Mouse (Mus musculus) megakaryocyte-erythroid progenitor cell, adult 5-6 weeks (primary cell): ENCODE data around the gene Svip. TPM values are rescaled to one million over a fixed set of nuclear protein-coding genes. Genes with fewer than 3 reads are reported as not detected.

Experiments used
- ATAC-seq: replicated peaks from 2 replicates; pipeline ENCODE4 v1.8.0; 2016; ENCODE audit warnings: mild to moderate bottlenecking, inconsistent platforms; ENCODE audit not compliant: severe bottlenecking, poor library complexity, low FRiP score, low TSS enrichment
- total RNA-seq, 2 experiments: library from RNA; stranded (forward) in 1 of 2; stranded (reverse) in 1 of 2; fragments of 200-1000, 215-1000 nt in 1 of 2; fragments of >200 nt in 1 of 2; fragmentation: Nextera tagmentation in 1 of 2; gene quantifications; 2 replicates each; pipeline ENCODE4 v1.2.3; 2014 to 2017

Gene Svip
- total RNA-seq, 2 experiments from 2014 or later = 21.8 to 26.2 TPM

DNA sequence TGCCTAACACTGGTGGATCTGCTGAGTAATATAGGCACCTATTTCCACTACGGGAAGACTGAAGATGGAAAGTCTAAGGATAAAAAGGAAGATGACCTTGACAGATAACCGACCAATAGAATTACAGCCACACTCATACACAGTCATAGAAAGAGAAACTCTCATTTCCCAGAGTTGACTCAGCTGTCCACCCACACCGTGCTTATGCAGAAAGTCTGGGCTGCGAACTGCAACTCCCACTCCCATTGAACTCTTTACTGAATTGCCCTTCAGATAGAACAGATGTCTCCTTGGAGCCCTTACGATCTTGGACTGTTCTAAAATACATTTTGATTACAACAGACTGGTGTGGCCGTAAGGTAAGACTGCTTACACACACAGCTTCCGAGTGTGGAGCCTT lies 41.1 kb downstream of the Svip start:
- ATAC-seq = no peak

DNA sequence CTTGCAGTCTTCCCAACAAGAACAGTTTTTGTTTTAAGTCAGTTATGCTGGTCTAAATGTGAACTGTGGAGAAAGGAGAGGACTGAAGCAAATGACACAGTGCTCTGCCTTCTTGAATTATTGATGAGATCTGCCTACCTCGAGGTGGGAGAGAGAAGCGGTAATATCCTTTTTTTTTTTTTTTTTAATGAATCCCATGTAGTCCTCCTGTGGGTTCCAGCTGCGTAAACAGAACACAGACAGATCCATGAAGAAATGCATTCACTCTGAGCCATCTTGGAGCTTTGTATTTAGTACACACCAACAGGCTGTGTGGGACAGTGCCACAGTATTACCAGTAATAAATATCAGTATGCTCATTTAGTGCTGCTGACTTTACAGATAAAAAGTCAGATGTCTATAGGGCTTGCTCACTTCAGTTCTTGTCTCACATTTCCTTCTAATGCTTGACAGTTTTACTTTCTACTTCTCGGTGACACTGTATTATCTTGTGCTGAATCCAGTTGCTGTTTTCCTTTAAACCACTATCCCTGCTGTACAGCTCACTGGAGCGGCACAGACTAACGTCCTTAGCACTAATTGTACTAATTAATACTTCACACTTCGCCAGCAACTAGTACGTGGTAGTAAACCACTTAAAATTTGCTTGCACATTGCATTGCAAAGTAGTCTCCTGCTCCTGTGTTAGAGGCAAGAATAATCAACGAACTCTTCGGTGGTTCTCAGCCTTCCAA lies 43.4 kb downstream of the Svip start:
- ATAC-seq = no peak

DNA sequence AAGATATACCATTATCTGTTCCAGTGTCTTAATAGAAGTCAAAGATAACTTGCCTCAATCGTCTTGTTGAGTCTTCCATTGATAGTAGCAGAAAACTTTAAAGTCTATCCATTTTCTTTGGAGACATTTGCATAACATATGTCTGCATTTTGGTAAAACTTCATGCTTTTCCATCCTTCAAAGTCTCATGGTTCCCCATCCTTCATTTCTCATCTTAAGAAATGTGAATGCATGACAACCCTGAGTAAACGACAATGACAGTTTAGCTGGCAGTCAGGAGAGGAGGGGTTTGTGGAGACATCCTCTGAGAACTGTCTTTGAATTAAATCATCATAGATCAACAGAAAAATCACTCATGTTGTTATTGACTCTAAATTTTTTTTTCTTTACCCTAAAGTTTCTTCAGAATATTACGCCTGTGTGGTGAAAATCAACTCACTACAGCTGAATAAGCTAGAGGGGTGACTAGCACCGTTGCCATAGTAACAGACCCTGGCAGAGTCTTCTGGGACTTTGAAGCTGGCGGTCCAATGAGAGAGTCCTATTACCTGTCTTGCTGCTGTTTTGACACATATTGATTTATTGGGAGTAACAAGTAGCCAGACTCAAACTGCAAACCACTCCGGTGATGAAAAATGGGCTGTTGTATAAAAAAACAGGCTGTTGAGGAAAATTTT lies 45.0 kb downstream of the Svip start:
- ATAC-seq = no peak

DNA sequence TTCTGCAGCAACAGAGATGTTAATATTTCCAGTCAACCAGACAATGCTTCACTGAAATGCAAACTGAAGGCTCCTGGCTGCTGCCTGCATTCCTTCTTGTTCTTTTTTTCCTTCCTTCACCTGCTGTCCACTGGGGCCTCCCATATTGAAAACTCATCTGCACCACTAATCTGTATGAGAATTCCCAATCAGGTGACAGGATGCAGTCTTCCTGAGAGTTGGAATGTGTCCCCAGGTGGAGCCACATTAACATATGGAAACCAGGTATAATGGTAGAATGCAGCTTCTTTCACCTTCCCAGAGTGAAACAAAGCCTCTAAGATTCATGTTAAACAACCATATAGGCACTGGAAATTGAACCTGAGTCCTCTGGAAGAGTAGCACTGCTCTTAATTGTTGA lies 48.1 kb downstream of the Svip start:
- no peak for ATAC-seq

DNA sequence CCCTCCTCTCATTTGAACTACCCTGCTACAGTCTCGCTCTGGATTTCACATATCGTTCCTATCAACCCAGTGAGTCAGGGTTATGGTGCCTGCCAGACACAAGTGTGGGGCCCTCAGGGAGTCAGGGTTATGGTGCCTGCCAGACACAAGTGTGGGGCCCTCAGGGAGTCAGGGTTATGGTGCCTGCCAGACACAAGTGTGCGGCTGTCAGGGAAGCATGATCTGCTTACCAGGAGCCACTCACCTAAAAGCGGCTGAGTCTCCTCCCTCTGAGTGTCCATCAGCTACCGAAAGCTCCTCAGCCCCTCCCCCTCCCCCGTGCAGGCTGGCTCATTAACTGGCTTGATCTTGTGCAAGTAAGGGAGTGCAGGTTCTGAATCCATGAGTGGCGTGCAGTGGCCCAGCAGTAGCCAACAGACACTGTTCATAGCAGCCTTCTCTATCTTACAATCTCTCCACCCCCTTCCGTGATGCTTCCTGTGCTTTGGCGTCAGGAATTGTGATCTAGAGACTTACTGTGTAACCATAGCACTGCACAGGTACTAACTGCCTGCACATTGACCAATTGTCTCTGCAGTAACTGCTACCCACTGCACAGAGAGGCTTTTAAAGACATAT lies 50.3 kb downstream of the Svip start:
- ATAC-seq = peak; percentile 37

Other genes starting within 250 kb of the Svip start
- gene Gas2, start 144.0 kb downstream of the Svip start, total RNA-seq (2014; fragmentation: Nextera tagmentation) = 8.5 and 21.8 TPM in 2 replicates
- gene Gas2, start 144.0 kb downstream of the Svip start, total RNA-seq (2017) = 6.3 and 9.0 TPM in 2 replicates
- gene Fancf, start 143.8 kb downstream of the Svip start, total RNA-seq (2014; fragmentation: Nextera tagmentation) = 11.9 and 19.4 TPM in 2 replicates
- gene Fancf, start 143.8 kb downstream of the Svip start, total RNA-seq (2017) = 9.3 and 12.4 TPM in 2 replicates
- gene 1700015G11Rik, start 9.7 kb upstream of the Svip start, total RNA-seq (2014; fragmentation: Nextera tagmentation) = not detected in 2 replicates
- gene 1700015G11Rik, start 9.7 kb upstream of the Svip start, total RNA-seq (2017) = not detected in 2 replicates